Mouse (Mus musculus) heart, postnatal 0 days (tissue): ENCODE results near the gene Mustn1. TPM values are rescaled to one million over a fixed set of nuclear protein-coding genes. Genes with fewer than 3 reads are reported as not detected.

Experiments used
- ATAC-seq: fragments of 200-750 bp; cut with Nextera tagmentation; 2 replicates; pipeline ENCODE4 v1.8.0; 2017; ENCODE audit warnings: low read depth, moderate number of reproducible peaks, moderate library complexity; ENCODE audit not compliant: insufficient read depth
- DNase-seq: peaks from one replicate; pipeline ENCODE4 v3.0.0-alpha.2; 2016; ENCODE audit warnings: low spot score
- H3K27ac ChIP-seq: fragments of 300-500 bp; sonication (generic); 2 replicates; pipeline ENCODE4 v1.5.1; 2014; ENCODE audit warnings: low read depth, mild to moderate bottlenecking
- H3K27me3 ChIP-seq: fragments of 300-500 bp; sonication (generic); 2 replicates; pipeline ENCODE4 v1.6.1; 2014; ENCODE audit warnings: low read length, mixed read lengths; ENCODE audit not compliant: control insufficient read depth, insufficient read depth
- H3K36me3 ChIP-seq: fragments of 300-500 bp; sonication (generic); replicated peaks from 2 replicates; pipeline ENCODE4 v1.6.1; 2014; ENCODE audit warnings: low read length, mixed read lengths; ENCODE audit not compliant: control insufficient read depth, insufficient read depth
- H3K4me1 ChIP-seq: fragments of 300-500 bp; sonication (generic); 2 replicates; pipeline ENCODE4 v1.6.1; 2014; ENCODE audit warnings: antibody characterized with exemption; ENCODE audit not compliant: control insufficient read depth, insufficient read depth
- H3K4me2 ChIP-seq: fragments of 300-500 bp; sonication (generic); 2 replicates; pipeline ENCODE4 v1.6.1; 2014; ENCODE audit warnings: low read depth, mild to moderate bottlenecking, low read length, moderate library complexity
- H3K4me3 ChIP-seq: fragments of 300-500 bp; sonication (generic); 2 replicates; pipeline ENCODE4 v1.5.1; 2014; ENCODE audit warnings: low read depth, low read length
- H3K9ac ChIP-seq: fragments of 300-500 bp; sonication (generic); replicated peaks from 2 replicates; pipeline ENCODE4 v1.6.1; 2014; ENCODE audit warnings: low read depth, low read length, mixed read lengths
- H3K9me3 ChIP-seq: fragments of 300-500 bp; sonication (generic); replicated peaks from 2 replicates; pipeline ENCODE4 v1.6.1; 2016; ENCODE audit warnings: low read length; ENCODE audit not compliant: control insufficient read depth
- CTCF ChIP-seq: IDR thresholded peaks from 2 replicates; pipeline ENCODE4 v1.5.1; 2016; ENCODE audit warnings: antibody characterized with exemption, control low read depth, low read depth
- EP300 ChIP-seq: IDR thresholded peaks from 2 replicates; pipeline ENCODE4 v1.6.1; 2016; ENCODE audit warnings: antibody characterized with exemption, low read depth
- WGBS: fragments of 180-500 bp; shearing (Covaris S2); extraction: QIAGEN DNeasy Blood & Tissue Kit; methylation state at CpG from one replicate; pipeline ENCODE4 v1.1.7; 2014; 5-methylcytosine and 5-hydroxymethylcytosine counted together
- polyA plus RNA-seq: library from polyadenylated mRNA; unstranded; fragments of >200 nt; fragmentation: Nextera tagmentation; extraction: Ambion mirVana; gene quantifications from 2 replicates; pipeline ENCODE4 v1.2.1, GENCODE M21; 2015
- total RNA-seq: library from RNA; depleted of rRNA; stranded (reverse); fragments of >200 nt; gene quantifications from 2 replicates; pipeline ENCODE4 v1.2.3, GENCODE M21; 2014; ENCODE audit warnings: low replicate concordance; rRNA removed

Gene Mustn1
- total and polyA plus RNA-seq, 2 experiments from 2014 or later: 6.8 to 10.3 TPM

DNA sequence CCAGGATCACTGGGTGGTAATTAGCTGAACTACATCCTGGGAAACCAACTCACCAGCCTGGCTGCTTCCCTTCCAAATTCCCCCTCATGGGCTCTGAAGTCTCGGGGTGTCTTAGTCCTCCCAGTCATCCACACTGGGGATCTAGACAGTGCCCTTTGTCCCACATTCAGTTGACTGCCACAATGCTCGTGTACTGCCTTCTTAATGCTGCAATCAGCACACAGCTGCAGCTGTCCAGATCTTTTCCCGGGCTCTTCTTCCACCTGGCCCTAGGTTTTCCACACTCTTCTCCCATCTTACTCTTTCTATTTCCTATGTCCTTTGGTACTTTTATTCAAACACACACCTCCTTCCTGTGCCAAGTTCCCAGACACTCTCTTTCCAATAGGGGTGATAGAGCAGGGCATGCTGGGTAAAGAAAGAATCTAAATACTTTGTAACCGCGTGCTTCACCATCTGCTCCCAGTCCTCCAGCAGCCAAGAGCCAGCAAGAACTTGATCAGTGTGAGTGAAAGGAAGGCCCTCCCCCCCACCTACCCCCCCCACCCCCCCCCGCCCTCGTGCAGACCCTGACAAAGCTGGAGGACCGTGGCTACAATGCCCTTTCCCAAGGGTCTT, 43.2 kb downstream of the Mustn1 start:
- H3K4me3 ChIP-seq: no peak overlapping the region
- H3K27me3 ChIP-seq: no peaks in the 10 kb centered on the region
- H3K4me1 ChIP-seq: no peaks in the 10 kb centered on the region
- no peaks in the 10 kb centered on the region for H3K9me3 ChIP-seq
- TF ChIP-seq CTCF (no peak), EP300 (no peak)
- 48% methylated on average over 7 of the region's 8 CpGs for WGBS
- DNase-seq (no peak), ATAC-seq (peak; percentile 33; the same call in 1 of the 2 replicates)
- no peak overlapping the region for H3K9ac ChIP-seq
- H3K4me2 ChIP-seq: no peak overlapping the region
- H3K27ac ChIP-seq: no peak overlapping the region
- no peaks in the 10 kb centered on the region for H3K36me3 ChIP-seq

DNA sequence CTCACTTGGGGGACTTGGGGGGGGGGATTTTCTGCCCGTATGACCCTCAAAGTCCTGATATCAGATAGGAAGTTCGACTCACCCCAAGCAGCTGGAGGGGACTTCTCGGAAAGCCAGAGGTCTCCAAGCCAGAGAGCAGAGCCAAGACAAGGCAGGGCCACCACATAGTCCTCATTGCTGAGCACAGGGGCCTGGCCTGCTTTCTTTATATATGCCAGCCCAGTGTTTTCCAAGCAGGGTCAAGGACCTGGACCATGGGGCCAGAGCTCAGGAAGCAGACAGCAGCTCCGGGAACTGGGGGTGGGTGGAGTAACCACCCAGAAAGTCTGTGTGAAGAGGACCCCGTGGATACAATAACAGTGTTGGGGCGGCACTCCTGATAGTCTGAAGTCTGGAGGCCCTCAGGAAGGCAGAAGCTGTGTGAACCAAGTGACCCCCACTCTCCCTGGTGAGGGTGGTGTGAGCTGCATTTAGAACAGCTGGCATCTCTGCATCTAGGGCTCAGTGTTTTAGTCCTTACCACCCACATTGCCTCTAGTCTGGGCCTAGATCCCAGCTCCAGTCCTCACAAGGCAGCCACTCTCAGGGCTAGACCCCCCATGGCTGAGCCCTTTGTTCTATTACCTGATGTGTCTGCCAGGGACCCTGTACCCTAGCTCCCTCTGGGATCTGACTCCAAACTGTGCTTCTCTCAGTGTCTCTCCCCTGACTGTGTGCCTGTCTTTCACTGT, 44.5 kb downstream of the Mustn1 start, which contains the start of gene Itih3:
Gene Itih3, minus strand, starts transcription at position 386 of the 731 bp plus-strand sequence.
- H3K27me3 ChIP-seq: no peaks in the 10 kb centered on the region
- WGBS: 36% methylated on average over 6 of the region's 6 CpGs
- H3K4me2 ChIP-seq: no peak within 1 kb of the TSS
- no peak for TF ChIP-seq EP300
- TF ChIP-seq CTCF: no peak
- H3K9me3 ChIP-seq: no peaks in the 10 kb centered on the region
- ATAC-seq (peak; percentile 20; the same call in 1 of the 2 replicates), DNase-seq (no peak)
- H3K4me3 ChIP-seq: no peak within 1 kb of the TSS
- no peak within 1 kb of the TSS for H3K27ac ChIP-seq
- no peaks in the 10 kb centered on the region for H3K36me3 ChIP-seq
- H3K4me1 ChIP-seq: no peaks in the 10 kb centered on the region
- H3K9ac ChIP-seq: no peak within 1 kb of the TSS

DNA sequence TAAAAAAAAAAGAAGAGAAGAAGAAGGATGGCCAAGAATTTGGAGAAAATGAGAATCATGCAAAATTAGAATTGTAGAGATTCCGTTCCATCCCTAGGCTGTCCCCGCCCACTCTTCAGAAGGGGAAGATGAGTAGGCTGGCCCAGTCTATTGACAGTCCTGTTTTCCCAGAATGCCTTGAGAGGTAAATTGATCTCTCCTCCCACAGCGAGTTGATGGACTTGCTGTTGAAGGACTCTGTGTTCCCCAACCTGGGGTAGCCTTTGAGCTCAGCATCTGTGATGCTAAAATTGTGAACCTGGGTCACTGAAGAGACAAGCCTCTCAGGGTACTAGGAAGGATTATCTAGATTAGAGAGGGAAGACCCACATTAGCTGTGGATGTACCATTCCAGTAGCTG, 46.5 kb downstream of the Mustn1 start:
- Histone ChIP-seq H3K9me3 (no peaks in the 10 kb centered on the region), H3K4me1 (no peaks in the 10 kb centered on the region), H3K27ac (no peak overlapping the region), H3K4me2 (no peak overlapping the region), H3K27me3 (no peaks in the 10 kb centered on the region), H3K4me3 (no peak overlapping the region), H3K9ac (no peak overlapping the region), H3K36me3 (no peaks in the 10 kb centered on the region)
- 81% methylated on average over 3 of the region's 3 CpGs for WGBS
- TF ChIP-seq CTCF: no peak
- no peak for TF ChIP-seq EP300
- DNase-seq: no peak
- ATAC-seq: no peak

DNA sequence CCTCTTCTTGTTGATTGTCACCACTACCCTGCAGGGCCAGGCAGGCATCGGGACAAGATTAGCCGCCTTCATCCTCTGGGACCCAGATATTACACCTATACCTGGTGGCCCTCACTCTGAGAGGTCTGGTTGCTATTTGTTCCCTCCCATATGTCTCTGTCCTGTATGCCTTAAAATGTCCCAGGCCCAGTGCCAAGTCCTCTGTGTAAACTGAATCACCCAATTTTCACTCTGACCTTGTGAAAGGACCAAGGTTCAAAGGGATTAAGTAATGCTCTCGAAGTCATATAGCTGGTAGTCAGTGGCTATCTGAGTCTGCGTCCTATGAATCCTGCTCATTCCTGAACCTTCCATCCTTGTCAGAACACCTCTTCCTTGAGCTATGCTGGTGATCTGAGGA, 51.4 kb downstream of the Mustn1 start:
- Histone ChIP-seq H3K9ac (no peak overlapping the region), H3K27ac (no peak overlapping the region), H3K4me3 (no peak overlapping the region), H3K36me3 (no peaks in the 10 kb centered on the region), H3K4me2 (no peak overlapping the region), H3K27me3 (no peaks in the 10 kb centered on the region), H3K9me3 (no peaks in the 10 kb centered on the region), H3K4me1 (no peaks in the 10 kb centered on the region)
- no peak for ATAC-seq
- 80% methylated on average over 4 of the region's 4 CpGs for WGBS
- DNase-seq: no peak
- TF ChIP-seq EP300 (no peak), CTCF (no peak)

Other genes with a start within 250 kb of the Mustn1 start
- 13.3 and 17.6 TPM in 2 replicates for gene Rft1, start 224.8 kb upstream of the Mustn1 start, total RNA-seq
- gene Rft1, start 224.8 kb upstream of the Mustn1 start, polyA plus RNA-seq: 10.4 and 11.0 TPM in 2 replicates
- gene Sfmbt1, start 164.4 kb upstream of the Mustn1 start, total RNA-seq: 1.8 and 4.2 TPM in 2 replicates
- gene Sfmbt1, start 164.4 kb upstream of the Mustn1 start, polyA plus RNA-seq: 6.6 and 7.6 TPM in 2 replicates
- gene Tmem110, start 53.6 kb upstream of the Mustn1 start, total RNA-seq: 4.7 and 9.5 TPM in 2 replicates
- gene Tmem110, start 53.6 kb upstream of the Mustn1 start, polyA plus RNA-seq: 9.2 and 9.9 TPM in 2 replicates
- gene Itih4, start 7.3 kb downstream of the Mustn1 start, total RNA-seq: 2.2 and 2.5 TPM in 2 replicates
- gene Itih4, start 7.3 kb downstream of the Mustn1 start, polyA plus RNA-seq: 0.61 and 1.0 TPM in 2 replicates
- gene Itih3, start 44.6 kb downstream of the Mustn1 start, total RNA-seq: 0.66 and 2.4 TPM in 2 replicates
- gene Itih3, start 44.6 kb downstream of the Mustn1 start, polyA plus RNA-seq: 0.49 and 0.72 TPM in 2 replicates
- gene Itih1, start 64.1 kb downstream of the Mustn1 start, total RNA-seq: not detected in 2 replicates
- not detected in 2 replicates for gene Itih1, start 64.1 kb downstream of the Mustn1 start, polyA plus RNA-seq
- 4.5 and 11.9 TPM in 2 replicates for gene Nek4, start 72.2 kb downstream of the Mustn1 start, total RNA-seq
- 3.1 and 3.3 TPM in 2 replicates for gene Nek4, start 72.2 kb downstream of the Mustn1 start, polyA plus RNA-seq
- 28.7 and 39.0 TPM in 2 replicates for gene Glt8d1, start 122.2 kb downstream of the Mustn1 start, total RNA-seq
- gene Glt8d1, start 122.2 kb downstream of the Mustn1 start, polyA plus RNA-seq: 30.6 and 30.9 TPM in 2 replicates
- 309 and 340 TPM in 2 replicates for gene Spcs1, start 122.5 kb downstream of the Mustn1 start, total RNA-seq
- gene Spcs1, start 122.5 kb downstream of the Mustn1 start, polyA plus RNA-seq: 429 and 459 TPM in 2 replicates
- gene Pbrm1, start 139.9 kb downstream of the Mustn1 start, total RNA-seq: 31.9 and 65.0 TPM in 2 replicates
- gene Pbrm1, start 139.9 kb downstream of the Mustn1 start, polyA plus RNA-seq: 63.2 and 66.5 TPM in 2 replicates
- gene Gnl3, start 140.0 kb downstream of the Mustn1 start, total RNA-seq: 30.5 and 45.8 TPM in 2 replicates
- gene Gnl3, start 140.0 kb downstream of the Mustn1 start, polyA plus RNA-seq: 30.7 and 37.3 TPM in 2 replicates
- gene Smim4, start 249.8 kb downstream of the Mustn1 start, total RNA-seq: 12.7 and 28.8 TPM in 2 replicates
- 194 and 207 TPM in 2 replicates for gene Smim4, start 249.8 kb downstream of the Mustn1 start, polyA plus RNA-seq